Mouse (Mus musculus) stomach, embryonic 15.5 days (tissue): Measurements from ENCODE around the gene Wdr66. TPM values are rescaled to one million over a fixed set of nuclear protein-coding genes. Genes with fewer than 3 reads are reported as not detected.

Experiments
- ATAC-seq: fragments of 200-750 bp; cut with Nextera tagmentation; 2 replicates; pipeline ENCODE4 v1.8.0; 2017; ENCODE audit warnings: low read depth, moderate number of reproducible peaks, moderate TSS enrichment; ENCODE audit not compliant: insufficient read depth, low FRiP score
- H3K27ac ChIP-seq: fragments of 300-500 bp; sonication (generic); 2 replicates; pipeline ENCODE4 v1.5.1; 2015; ENCODE audit warnings: mild to moderate bottlenecking, inconsistent platforms
- H3K27me3 ChIP-seq: fragments of 300-500 bp; sonication (generic); replicated peaks from 2 replicates; pipeline ENCODE4 v1.6.1; 2015; ENCODE audit warnings: inconsistent platforms
- H3K36me3 ChIP-seq: fragments of 300-500 bp; sonication (generic); 2 replicates; pipeline ENCODE4 v1.6.1; 2015; ENCODE audit warnings: inconsistent platforms
- H3K4me1 ChIP-seq: fragments of 300-500 bp; sonication (generic); 2 replicates; pipeline ENCODE4 v1.6.1; 2015; ENCODE audit warnings: inconsistent platforms
- H3K4me2 ChIP-seq: fragments of 300-500 bp; sonication (generic); 2 replicates; pipeline ENCODE4 v1.6.1; 2015; ENCODE audit warnings: mild to moderate bottlenecking, inconsistent platforms
- H3K4me3 ChIP-seq: fragments of 300-500 bp; sonication (generic); replicated peaks from 2 replicates; pipeline ENCODE4 v1.5.1; 2015; ENCODE audit warnings: inconsistent platforms
- H3K9ac ChIP-seq: fragments of 300-500 bp; sonication (generic); 2 replicates; pipeline ENCODE4 v1.6.1; 2015; ENCODE audit warnings: inconsistent platforms
- H3K9me3 ChIP-seq: fragments of 300-500 bp; sonication (generic); 2 replicates; pipeline ENCODE4 v1.6.1; 2016; ENCODE audit warnings: inconsistent platforms
- WGBS: fragments of 180-500 bp; shearing (Covaris S2); methylation state at CpG from one replicate; pipeline ENCODE4 v1.1.7; 2015; 5-methylcytosine and 5-hydroxymethylcytosine counted together
- polyA plus RNA-seq: library from polyadenylated mRNA; unstranded; fragments of >200 nt; fragmentation: Nextera tagmentation; extraction: Ambion mirVana; gene quantifications from 2 replicates; pipeline ENCODE4 v1.2.1, GENCODE M21; 2015

Gene Wdr66
- polyA plus RNA-seq, 1 experiment from 2014 or later, result 0.92 TPM

GRCm38 (mm10) chr5:123345853-123346654, 94.2 kb downstream of the Wdr66 start:
- H3K4me1 ChIP-seq, result peaks cover 13% of the 10 kb centered on the region

GRCm38 (mm10) chr5:123346701-123347270, 94.9 kb downstream of the Wdr66 start:
- H3K9ac ChIP-seq, result no peak overlapping the region
- 53% methylated on average over 7 of the region's 7 CpGs for WGBS
- no peaks in the 10 kb centered on the region for H3K27me3 ChIP-seq
- ATAC-seq, result no peak
- H3K4me3 ChIP-seq, result peak overlapping the region; percentile 80
- peaks cover 13% of the 10 kb centered on the region for H3K4me1 ChIP-seq
- peak overlapping the region; percentile 97 for H3K27ac ChIP-seq
- H3K9me3 ChIP-seq, result no peaks in the 10 kb centered on the region
- H3K4me2 ChIP-seq, result peak overlapping the region; percentile 90
- H3K36me3 ChIP-seq, result no peaks in the 10 kb centered on the region

More at GRCm38 (mm10) chr5:123345853-123346654, 94.2 kb downstream of the Wdr66 start:
- Histone ChIP-seq H3K27ac (peak overlapping the region; percentile 97), H3K27me3 (no peaks in the 10 kb centered on the region), H3K4me2 (peak overlapping the region; percentile 90), H3K4me3 (peak overlapping the region; percentile 80), H3K36me3 (no peaks in the 10 kb centered on the region), H3K9ac (peak overlapping the region; percentile 90; the same call in 1 of the 2 replicates), H3K9me3 (no peaks in the 10 kb centered on the region)
- WGBS, result 2% methylated on average over 22 of the region's 22 CpGs
- ATAC-seq, result peak; percentile 49

- Histone ChIP-seq H3K9me3 (no peaks in the 10 kb centered on the region), H3K9ac (no peak overlapping the region), H3K4me3 (no peak overlapping the region), H3K4me1 (peaks cover 13% of the 10 kb centered on the region), H3K4me2 (no peak overlapping the region), H3K27ac (no peak overlapping the region), H3K27me3 (no peaks in the 10 kb centered on the region), H3K36me3 (no peaks in the 10 kb centered on the region)
- ATAC-seq, result no peak
- 79% methylated on average over 2 of the region's 2 CpGs for WGBS
Observed at GRCm38 (mm10) chr5:123347985-123348384, 96.1 kb downstream of the Wdr66 start.

GRCm38 (mm10) chr5:123350386-123350785, 98.5 kb downstream of the Wdr66 start:
- H3K27me3 ChIP-seq, result no peaks in the 10 kb centered on the region
- H3K27ac ChIP-seq, result no peak overlapping the region
- 58% methylated on average over 10 of the region's 10 CpGs for WGBS
- no peaks in the 10 kb centered on the region for H3K36me3 ChIP-seq
- no peak for ATAC-seq
- no peak overlapping the region for H3K4me2 ChIP-seq
- no peak overlapping the region for H3K9ac ChIP-seq
- peaks cover 13% of the 10 kb centered on the region for H3K4me1 ChIP-seq
- H3K9me3 ChIP-seq, result no peaks in the 10 kb centered on the region
- H3K4me3 ChIP-seq, result no peak overlapping the region

- Histone ChIP-seq H3K4me2 (no peak overlapping the region), H3K27me3 (no peaks in the 10 kb centered on the region), H3K9me3 (no peaks in the 10 kb centered on the region), H3K27ac (peak overlapping the region; percentile 66), H3K4me1 (peaks cover 2% of the 10 kb centered on the region; the same call in 1 of the 2 replicates), H3K9ac (no peak overlapping the region), H3K4me3 (no peak overlapping the region), H3K36me3 (peaks cover 28% of the 10 kb centered on the region)
- peak; percentile 83 for ATAC-seq
- WGBS, result 65% methylated on average over 11 of the region's 11 CpGs
Observed at GRCm38 (mm10) chr5:123355918-123356317, 104.0 kb downstream of the Wdr66 start.

GRCm38 (mm10) chr5:123357253-123357652, 105.4 kb downstream of the Wdr66 start:
- no peak overlapping the region for H3K4me3 ChIP-seq
- H3K4me1 ChIP-seq, result peaks cover 2% of the 10 kb centered on the region; the same call in 1 of the 2 replicates
- no peak overlapping the region for H3K27ac ChIP-seq
- no peak overlapping the region for H3K4me2 ChIP-seq
- 90% methylated on average over 4 of the region's 4 CpGs for WGBS
- H3K9me3 ChIP-seq, result no peaks in the 10 kb centered on the region
- H3K9ac ChIP-seq, result no peak overlapping the region
- no peaks in the 10 kb centered on the region for H3K27me3 ChIP-seq
- peaks cover 38% of the 10 kb centered on the region for H3K36me3 ChIP-seq
- ATAC-seq, result no peak

GRCm38 (mm10) chr5:123359431-123359830, 107.5 kb downstream of the Wdr66 start:
- 86% methylated on average over 6 of the region's 6 CpGs for WGBS
- no peak for ATAC-seq
- Histone ChIP-seq H3K4me1 (peaks cover 4% of the 10 kb centered on the region), H3K36me3 (peaks cover 45% of the 10 kb centered on the region), H3K9ac (no peak overlapping the region), H3K9me3 (no peaks in the 10 kb centered on the region), H3K27ac (no peak overlapping the region), H3K27me3 (no peaks in the 10 kb centered on the region), H3K4me3 (no peak overlapping the region), H3K4me2 (no peak overlapping the region)

GRCm38 (mm10) chr5:123362911-123363310, 111.0 kb downstream of the Wdr66 start:
- no peaks in the 10 kb centered on the region for H3K9me3 ChIP-seq
- peaks cover 40% of the 10 kb centered on the region for H3K36me3 ChIP-seq
- H3K27ac ChIP-seq, result no peak overlapping the region
- 88% methylated on average over 4 of the region's 4 CpGs for WGBS
- H3K4me3 ChIP-seq, result no peak overlapping the region
- no peaks in the 10 kb centered on the region for H3K27me3 ChIP-seq
- H3K4me1 ChIP-seq, result peaks cover 5% of the 10 kb centered on the region; the same call in 1 of the 2 replicates
- no peak for ATAC-seq
- H3K4me2 ChIP-seq, result no peak overlapping the region
- no peak overlapping the region for H3K9ac ChIP-seq

- Histone ChIP-seq H3K9ac (no peak overlapping the region), H3K27ac (no peak overlapping the region; the same call in 1 of the 2 replicates), H3K4me2 (no peak overlapping the region), H3K36me3 (peaks cover 38% of the 10 kb centered on the region), H3K4me1 (peaks cover 5% of the 10 kb centered on the region; the same call in 1 of the 2 replicates), H3K4me3 (no peak overlapping the region), H3K27me3 (no peaks in the 10 kb centered on the region), H3K9me3 (no peaks in the 10 kb centered on the region)
- no peak for ATAC-seq
- WGBS, result 78% methylated on average over 11 of the region's 11 CpGs
Observed at GRCm38 (mm10) chr5:123364302-123364971, 112.5 kb downstream of the Wdr66 start.

- Histone ChIP-seq H3K36me3 (peaks cover 57% of the 10 kb centered on the region), H3K9ac (no peak overlapping the region), H3K27me3 (no peaks in the 10 kb centered on the region), H3K9me3 (no peaks in the 10 kb centered on the region), H3K4me3 (no peak overlapping the region), H3K4me1 (peaks cover 5% of the 10 kb centered on the region; the same call in 1 of the 2 replicates), H3K4me2 (no peak overlapping the region), H3K27ac (no peak overlapping the region)
- 77% methylated on average over 13 of the region's 13 CpGs for WGBS
- ATAC-seq, result no peak
Observed at GRCm38 (mm10) chr5:123368869-123369488, 117.1 kb downstream of the Wdr66 start.

GRCm38 (mm10) chr5:123370049-123370448, 118.1 kb downstream of the Wdr66 start:
- WGBS, result 87% methylated on average over 5 of the region's 5 CpGs
- H3K36me3 ChIP-seq, result peaks cover 53% of the 10 kb centered on the region
- ATAC-seq, result no peak

More at GRCm38 (mm10) chr5:123370049-123370448, 118.1 kb downstream of the Wdr66 start:
- Histone ChIP-seq H3K27me3 (no peaks in the 10 kb centered on the region), H3K9ac (no peak overlapping the region), H3K4me1 (no peaks in the 10 kb centered on the region), H3K27ac (no peak overlapping the region), H3K9me3 (no peaks in the 10 kb centered on the region), H3K4me3 (no peak overlapping the region), H3K4me2 (no peak overlapping the region)
